Mouse (Mus musculus) CH12.LX (cell line): Measurements from ENCODE around the gene Vps35l. TPM values are rescaled to one million over a fixed set of nuclear protein-coding genes. Genes with fewer than 3 reads are reported as not detected.

Source experiments
- DNase-seq: peaks from one replicate; pipeline ENCODE4 v3.0.0-alpha.2; 2013; ENCODE audit errors: extremely low read depth
- H3K27ac ChIP-seq: 2 replicates; pipeline ENCODE4 v1.5.1; 2012; ENCODE audit warnings: low read depth, mild to moderate bottlenecking, control low read depth, moderate library complexity; ENCODE audit not compliant: insufficient read depth
- H3K27me3 ChIP-seq: replicated peaks from 2 replicates; pipeline ENCODE3; 2012; ENCODE audit warnings: inconsistent platforms
- H3K36me3 ChIP-seq, 2 experiments: replicated peaks in 1 of 2; 2 replicates each; pipeline versions ENCODE3 to v1.6.1; 2012; ENCODE audit warnings: inconsistent platforms in 1 of 2, low read length in 1 of 2, mild to moderate bottlenecking in 1 of 2, mixed read lengths in 1 of 2, moderate library complexity in 1 of 2; ENCODE audit not compliant: control insufficient read depth in 1 of 2, insufficient read depth in 1 of 2
- H3K4me1 ChIP-seq, 2 experiments: 2 replicates each; pipeline ENCODE4 v1.6.1; 2012; ENCODE audit warnings: inconsistent platforms in 1 of 2, moderate library complexity in 1 of 2; ENCODE audit not compliant: insufficient read depth in 2 of 2, control insufficient read depth in 1 of 2
- H3K4me2 ChIP-seq: 2 replicates; pipeline ENCODE4 v1.6.1; 2012; ENCODE audit warnings: low read depth, mild to moderate bottlenecking, control low read depth; ENCODE audit not compliant: poor library complexity, insufficient read depth, severe bottlenecking
- H3K4me3 ChIP-seq, 3 experiments: fragments of 150-350 bp in 1 of 3; sonication (generic) in 1 of 3; replicated peaks in 1 of 3; 2 replicates each; pipeline versions ENCODE3 to v1.5.1; 2011 to 2012; ENCODE audit warnings: low read depth in 2 of 3, low read length in 2 of 3, mild to moderate bottlenecking in 2 of 3, moderate library complexity in 2 of 3, control low read depth in 1 of 3, improper control_type of control experiment in 1 of 3, inconsistent platforms in 1 of 3, mixed read lengths in 1 of 3; ENCODE audit not compliant: poor library complexity in 1 of 3
- H3K79me2 ChIP-seq: replicated peaks from 2 replicates; pipeline ENCODE4 v1.6.1; 2012; ENCODE audit warnings: mild to moderate bottlenecking, moderate library complexity; ENCODE audit not compliant: control insufficient read depth, poor library complexity, insufficient read depth, severe bottlenecking; ENCODE audit errors: extremely low read depth
- H3K9ac ChIP-seq: 2 replicates; pipeline ENCODE4 v1.6.1; 2012; ENCODE audit warnings: low read depth, mild to moderate bottlenecking, control low read depth, moderate library complexity; ENCODE audit not compliant: insufficient read depth
- H3K9me3 ChIP-seq: replicated peaks from 2 replicates; pipeline ENCODE3; 2012; ENCODE audit warnings: low read length, inconsistent platforms, mixed read lengths
- BHLHE40 ChIP-seq: IDR thresholded peaks from 2 replicates; pipeline ENCODE4 v1.6.1; 2011; ENCODE audit warnings: mild to moderate bottlenecking, low read depth, low read length, improper control_type of control experiment
- CHD2 ChIP-seq: IDR thresholded peaks from 2 replicates; pipeline ENCODE4 v1.6.1; 2011; ENCODE audit warnings: low read length, improper control_type of control experiment
- CTCF ChIP-seq, 2 experiments: IDR thresholded peaks in 1 of 2; conservative IDR thresholded peaks in 1 of 2; 2 replicates each; pipeline ENCODE4 v1.5.1; 2011 to 2012; ENCODE audit warnings: low read depth in 2 of 2, low read length in 2 of 2, improper control_type of control experiment in 1 of 2, inconsistent platforms in 1 of 2, mild to moderate bottlenecking in 1 of 2, moderate library complexity in 1 of 2
- ELF1 ChIP-seq: IDR thresholded peaks from 2 replicates; pipeline ENCODE4 v1.6.1; 2014; ENCODE audit warnings: low read depth, mild to moderate bottlenecking, inconsistent platforms, low read length, improper control_type of control experiment
- EP300 ChIP-seq: IDR thresholded peaks from 2 replicates; pipeline ENCODE4 v1.6.1; 2011; ENCODE audit warnings: low read length, improper control_type of control experiment
- ETS1 ChIP-seq: conservative IDR thresholded peaks from 2 replicates; pipeline ENCODE4 v1.6.1; 2012; ENCODE audit warnings: low read depth, mild to moderate bottlenecking, inconsistent platforms, low read length, improper control_type of control experiment, moderate library complexity
- GABPA ChIP-seq: IDR thresholded peaks from 2 replicates; pipeline ENCODE4 v1.6.1; 2012; ENCODE audit warnings: low read depth, low read length, improper control_type of control experiment, inconsistent platforms; ENCODE audit not compliant: insufficient replicate concordance
- HCFC1 ChIP-seq: IDR thresholded peaks from 2 replicates; pipeline ENCODE4 v1.6.1; 2012; ENCODE audit warnings: low read depth, mild to moderate bottlenecking, inconsistent platforms, low read length, improper control_type of control experiment
- JUN ChIP-seq: IDR thresholded peaks from 2 replicates; pipeline ENCODE4 v1.6.1; 2011; ENCODE audit warnings: low read depth, mild to moderate bottlenecking, low read length, improper control_type of control experiment, moderate library complexity; ENCODE audit not compliant: insufficient read depth
- KAT2A ChIP-seq: IDR thresholded peaks from 2 replicates; pipeline ENCODE4 v1.6.1; 2012; ENCODE audit warnings: low read length, improper control_type of control experiment, inconsistent platforms; ENCODE audit not compliant: insufficient replicate concordance
- MAX ChIP-seq: IDR thresholded peaks from 2 replicates; pipeline ENCODE4 v1.6.1; 2011; ENCODE audit warnings: low read length, improper control_type of control experiment
- MAZ ChIP-seq: IDR thresholded peaks from 2 replicates; pipeline ENCODE4 v1.6.1; 2012; ENCODE audit warnings: low read depth, mild to moderate bottlenecking, inconsistent platforms, low read length, improper control_type of control experiment, moderate library complexity
- MEF2A ChIP-seq: IDR thresholded peaks from 2 replicates; pipeline ENCODE4 v1.6.1; 2014; ENCODE audit warnings: low read depth, mild to moderate bottlenecking, inconsistent platforms, low read length, improper control_type of control experiment, borderline replicate concordance
- MYC ChIP-seq: IDR thresholded peaks from 2 replicates; pipeline ENCODE4 v1.6.1; 2011; ENCODE audit warnings: low read depth, mild to moderate bottlenecking, improper control_type of control experiment, low read length
- NELFE ChIP-seq: IDR thresholded peaks from 2 replicates; pipeline ENCODE4 v1.6.1; 2011; ENCODE audit warnings: low read depth, low read length, improper control_type of control experiment
- NRF1 ChIP-seq: IDR thresholded peaks from 2 replicates; pipeline ENCODE4 v1.6.1; 2014; ENCODE audit warnings: low read depth, mild to moderate bottlenecking, inconsistent platforms, low read length, improper control_type of control experiment, moderate library complexity
- PAX5 ChIP-seq: IDR thresholded peaks from 2 replicates; pipeline ENCODE4 v1.6.1; 2012; ENCODE audit warnings: low read length, inconsistent platforms, mixed read lengths
- POLR2A ChIP-seq: IDR thresholded peaks from 2 replicates; pipeline ENCODE4 v1.6.1; 2011; ENCODE audit warnings: low read depth, mild to moderate bottlenecking, improper control_type of control experiment, low read length
- POLR2AphosphoS2 ChIP-seq: IDR thresholded peaks from 2 replicates; pipeline ENCODE4 v1.6.1; 2011; ENCODE audit warnings: low read depth, low read length, improper control_type of control experiment
- SIN3A ChIP-seq: IDR thresholded peaks from 2 replicates; pipeline ENCODE4 v1.6.1; 2012; ENCODE audit warnings: low read length, improper control_type of control experiment, inconsistent platforms
- SMC3 ChIP-seq: IDR thresholded peaks from 2 replicates; pipeline ENCODE4 v1.6.1; 2011; ENCODE audit warnings: low read depth, low read length, improper control_type of control experiment
- TBP ChIP-seq: conservative IDR thresholded peaks from 2 replicates; pipeline ENCODE4 v1.6.1; 2011; ENCODE audit warnings: low read depth, low read length, improper control_type of control experiment
- UBTF ChIP-seq: IDR thresholded peaks from 2 replicates; pipeline ENCODE4 v1.6.1; 2012; ENCODE audit warnings: low read depth, mild to moderate bottlenecking, inconsistent platforms, low read length, improper control_type of control experiment, moderate library complexity
- ZKSCAN1 ChIP-seq: IDR thresholded peaks from 2 replicates; pipeline ENCODE4 v1.6.1; 2012; ENCODE audit warnings: low read depth, inconsistent platforms, low read length, improper control_type of control experiment, borderline replicate concordance
- ZMIZ1 ChIP-seq: IDR thresholded peaks from 2 replicates; pipeline ENCODE4 v1.6.1; 2012; ENCODE audit warnings: low read depth, mild to moderate bottlenecking, inconsistent platforms, low read length, improper control_type of control experiment
- dilution Hi-C: fragments of 300-500 bp; cut with MboI; formaldehyde crosslinking; loops from 2 replicates; pipeline ENCODE4 v1.14.3; 2020; ENCODE audit warnings: low sequenced_read_pairs; ENCODE audit not compliant: extremely low pct_unique_long_range_greater_than_20kb, extremely low pct_ligation_motif_present
- in situ Hi-C: fragments of 300-500 bp; cut with MboI; formaldehyde crosslinking; loops from 3 replicates; pipeline ENCODE4 v1.14.3; 2019; ENCODE audit warnings: low sequenced_read_pairs, low pct_ligation_motif_present, low pct_unique_long_range_greater_than_20kb, mixed read lengths
- polyA plus RNA-seq: library from polyadenylated mRNA; unstranded; fragments of >175 nt; gene quantifications from 2 replicates; pipeline ENCODE4 v1.2.1, GENCODE M21; 2012; ENCODE audit warnings: low read depth; ENCODE audit not compliant: insufficient read length
- total RNA-seq, 2 experiments: library from RNA; depleted of rRNA; stranded (reverse); fragments of 300-350 nt in 1 of 2; fragments of >200 nt in 1 of 2; gene quantifications; 2 replicates each; pipeline ENCODE4 v1.2.3; 2012 to 2014

Vps35l gene
- total and polyA plus RNA-seq, 3 experiments, result 43.9 to 57.7 (median 54.7) TPM

GRCm38 (mm10) chr7:118806631-118807411 lies 66.8 kb downstream of the Vps35l start:
- H3K79me2 ChIP-seq, result no peaks in the 10 kb centered on the region
- no peak for TF ChIP-seq SIN3A
- TF ChIP-seq PAX5, result no peak
- TF ChIP-seq BHLHE40, result no peak
- no peak for TF ChIP-seq MYC
- no peak for TF ChIP-seq ELF1
- TF ChIP-seq GABPA, result no peak
- no peak for TF ChIP-seq NELFE
- TF ChIP-seq MAZ, result no peak
- TF ChIP-seq MAX, result no peak
- no peak for TF ChIP-seq ZMIZ1
- no peak for TF ChIP-seq KAT2A
- no peak for TF ChIP-seq TBP
- no peak for TF ChIP-seq ZKSCAN1
- no peak for TF ChIP-seq SMC3
- no peaks in the 10 kb centered on the region for H3K9me3 ChIP-seq
- no peak overlapping the region for H3K9ac ChIP-seq
- H3K36me3 ChIP-seq, result peaks cover 27 to 82% of the 10 kb centered on the region in 2 experiments
- H3K4me1 ChIP-seq, result peaks cover 0 to 3% of the 10 kb centered on the region in 2 experiments; a peak in 1 of 4 replicates
- in situ Hi-C loops (no loop called here), dilution Hi-C loops (no loop called here)
- H3K27ac ChIP-seq, result no peak overlapping the region
- no peak for DNase-seq
- H3K4me2 ChIP-seq, result no peak overlapping the region
- H3K4me3 ChIP-seq, result no peak overlapping the region
- no peaks in the 10 kb centered on the region for H3K27me3 ChIP-seq

- no peak overlapping the region for H3K4me3 ChIP-seq
- H3K9me3 ChIP-seq, result no peaks in the 10 kb centered on the region
- dilution Hi-C loops (no loop called here), in situ Hi-C loops (no loop called here)
- H3K4me2 ChIP-seq, result no peak overlapping the region
- TF ChIP-seq MAZ, result no peak
- TF ChIP-seq JUN, result no peak
- no peak for TF ChIP-seq NRF1
- TF ChIP-seq MEF2A, result no peak
- no peak for TF ChIP-seq CTCF (conservative IDR thresholded peaks at IDR 0.05 in 1 of 2, IDR thresholded peaks at IDR 0.05 in 1 of 2; ENCODE audit: low read depth in 2 of 2, low read length in 2 of 2)
- no peak for TF ChIP-seq SIN3A
- no peak for TF ChIP-seq ETS1
- no peak for TF ChIP-seq UBTF
- no peak for TF ChIP-seq POLR2AphosphoS2
- no peak for TF ChIP-seq ZMIZ1
- no peak for TF ChIP-seq EP300
- no peak for TF ChIP-seq NELFE
- TF ChIP-seq MYC, result no peak
- no peak for TF ChIP-seq PAX5
- TF ChIP-seq KAT2A, result no peak
- TF ChIP-seq POLR2A, result no peak
- no peak for TF ChIP-seq CHD2
- TF ChIP-seq HCFC1, result no peak
- DNase-seq, result no peak
- no peak overlapping the region for H3K9ac ChIP-seq
- peaks cover 21 to 78% of the 10 kb centered on the region in 2 experiments for H3K36me3 ChIP-seq
- no peaks in the 10 kb centered on the region for H3K4me1 ChIP-seq
- no peaks in the 10 kb centered on the region for H3K79me2 ChIP-seq
- H3K27me3 ChIP-seq, result no peaks in the 10 kb centered on the region
- no peak overlapping the region for H3K27ac ChIP-seq
Observed at GRCm38 (mm10) chr7:118807899-118808298, 67.9 kb downstream of the Vps35l start.
